Mouse (Mus musculus) midbrain, postnatal 0 days (tissue): ENCODE measurements around the gene Dhx9. TPM values are rescaled to one million over a fixed set of nuclear protein-coding genes. Genes with fewer than 3 reads are reported as not detected.

Source experiments
- ATAC-seq: fragments of 200-750 bp; cut with Nextera tagmentation; 2 replicates; pipeline ENCODE4 v1.8.0; 2017; ENCODE audit warnings: moderate number of reproducible peaks, mild to moderate bottlenecking, moderate TSS enrichment, moderate library complexity; ENCODE audit not compliant: low FRiP score
- DNase-seq: peaks from one replicate; pipeline ENCODE4 v3.0.0-alpha.2; 2015; ENCODE audit warnings: low spot score
- H3K27ac ChIP-seq: fragments of 300-500 bp; sonication (generic); 2 replicates; pipeline ENCODE4 v1.5.1; 2014; ENCODE audit warnings: low read depth, mild to moderate bottlenecking, low read length, mixed read lengths
- H3K27me3 ChIP-seq: fragments of 300-500 bp; sonication (generic); 2 replicates; pipeline ENCODE4 v1.6.1; 2014; ENCODE audit warnings: low read length, control low read depth, mixed read lengths; ENCODE audit not compliant: insufficient read depth
- H3K36me3 ChIP-seq: fragments of 300-500 bp; sonication (generic); 2 replicates; pipeline ENCODE4 v1.6.1; 2014; ENCODE audit warnings: low read length, control low read depth, mixed read lengths; ENCODE audit not compliant: insufficient read depth
- H3K4me1 ChIP-seq: fragments of 300-500 bp; sonication (generic); 2 replicates; pipeline ENCODE4 v1.6.1; 2014; ENCODE audit warnings: mild to moderate bottlenecking, control low read depth, antibody characterized with exemption, low read length, mixed read lengths; ENCODE audit not compliant: insufficient read depth
- H3K4me2 ChIP-seq: fragments of 300-500 bp; sonication (generic); 2 replicates; pipeline ENCODE4 v1.6.1; 2014; ENCODE audit warnings: low read depth, mild to moderate bottlenecking, low read length, mixed read lengths; ENCODE audit not compliant: poor library complexity, severe bottlenecking
- H3K4me3 ChIP-seq: fragments of 300-500 bp; sonication (generic); 2 replicates; pipeline ENCODE4 v1.5.1; 2014; ENCODE audit warnings: low read depth, mild to moderate bottlenecking, low read length, moderate library complexity
- H3K9ac ChIP-seq: fragments of 300-500 bp; sonication (generic); replicated peaks from 2 replicates; pipeline ENCODE4 v1.6.1; 2014; ENCODE audit warnings: mild to moderate bottlenecking, low read length, moderate library complexity, mixed read lengths; ENCODE audit not compliant: poor library complexity, severe bottlenecking
- H3K9me3 ChIP-seq: fragments of 300-500 bp; sonication (generic); 2 replicates; pipeline ENCODE4 v1.6.1; 2016; ENCODE audit warnings: low read length, control low read depth
- CTCF ChIP-seq: IDR thresholded peaks from 2 replicates; pipeline ENCODE4 v1.5.1; 2016; ENCODE audit warnings: antibody characterized with exemption, mild to moderate bottlenecking
- WGBS: fragments of 180-500 bp; shearing (Covaris S2); extraction: QIAGEN DNeasy Blood & Tissue Kit; methylation state at CpG from one replicate; pipeline ENCODE4 v1.1.7; 2014; 5-methylcytosine and 5-hydroxymethylcytosine counted together
- polyA plus RNA-seq: library from polyadenylated mRNA; unstranded; fragments of >200 nt; fragmentation: Nextera tagmentation; extraction: Ambion mirVana; gene quantifications from 2 replicates; pipeline ENCODE4 v1.2.1, GENCODE M21; 2015
- total RNA-seq: library from RNA; depleted of rRNA; stranded (reverse); fragments of >200 nt; gene quantifications from 2 replicates; pipeline ENCODE4 v1.2.3, GENCODE M21; 2014

Dhx9 gene
- total and polyA plus RNA-seq, 2 experiments from 2014 or later: 30.0 to 53.7 TPM

- no peak overlapping the region for H3K27ac ChIP-seq
- peaks cover 6% of the 10 kb centered on the region; the same call in 1 of the 2 replicates for H3K4me1 ChIP-seq
- DNase-seq: no peak
- H3K9me3 ChIP-seq: no peaks in the 10 kb centered on the region
- no peak for ATAC-seq
- H3K36me3 ChIP-seq: peaks cover 29% of the 10 kb centered on the region; the same call in 1 of the 2 replicates
- 89% methylated on average over 1 of the region's 1 CpGs for WGBS
- H3K9ac ChIP-seq: no peak overlapping the region
- H3K4me2 ChIP-seq: no peak overlapping the region
- no peaks in the 10 kb centered on the region for H3K27me3 ChIP-seq
- H3K4me3 ChIP-seq: no peak overlapping the region
- no peak for TF ChIP-seq CTCF
These were observed 6.4 kb downstream of the Dhx9 start for GRCm38 (mm10) chr1:153481025-153481412.

- H3K36me3 ChIP-seq: peaks cover 31% of the 10 kb centered on the region; the same call in 1 of the 2 replicates
These were observed 7.0 kb downstream of the Dhx9 start for GRCm38 (mm10) chr1:153480386-153481024.

GRCm38 (mm10) chr1:153479296-153479695 is 8.2 kb downstream of the Dhx9 start:
- 91% methylated on average over 1 of the region's 1 CpGs for WGBS
- H3K4me2 ChIP-seq: no peak overlapping the region
- H3K9me3 ChIP-seq: no peaks in the 10 kb centered on the region
- H3K27ac ChIP-seq: no peak overlapping the region
- DNase-seq: no peak
- H3K9ac ChIP-seq: no peak overlapping the region
- TF ChIP-seq CTCF: no peak
- no peaks in the 10 kb centered on the region for H3K4me1 ChIP-seq
- H3K27me3 ChIP-seq: no peaks in the 10 kb centered on the region
- ATAC-seq: no peak
- H3K36me3 ChIP-seq: peaks cover 40% of the 10 kb centered on the region; the same call in 1 of the 2 replicates
- H3K4me3 ChIP-seq: no peak overlapping the region

More at GRCm38 (mm10) chr1:153480386-153481024, 7.0 kb downstream of the Dhx9 start:
- Histone ChIP-seq H3K4me1 (peaks cover 5% of the 10 kb centered on the region; the same call in 1 of the 2 replicates), H3K9ac (no peak overlapping the region), H3K4me2 (no peak overlapping the region), H3K27me3 (no peaks in the 10 kb centered on the region), H3K9me3 (no peaks in the 10 kb centered on the region), H3K4me3 (no peak overlapping the region), H3K27ac (no peak overlapping the region)
- TF ChIP-seq CTCF: peak; percentile 88
- ATAC-seq: no peak
- WGBS: 39% methylated on average over 1 of the region's 1 CpGs
- peak; percentile 66 for DNase-seq

GRCm38 (mm10) chr1:153461796-153462195 is 25.7 kb downstream of the Dhx9 start:
- WGBS: 94% methylated on average over 1 of the region's 1 CpGs
- ATAC-seq (no peak), DNase-seq (no peak)
- H3K4me3 ChIP-seq: no peak overlapping the region
- no peak overlapping the region for H3K4me2 ChIP-seq
- no peak for TF ChIP-seq CTCF
- H3K36me3 ChIP-seq: peaks cover 54% of the 10 kb centered on the region
- H3K27me3 ChIP-seq: no peaks in the 10 kb centered on the region
- H3K27ac ChIP-seq: no peak overlapping the region
- no peaks in the 10 kb centered on the region for H3K9me3 ChIP-seq
- H3K9ac ChIP-seq: no peak overlapping the region
- H3K4me1 ChIP-seq: no peaks in the 10 kb centered on the region

GRCm38 (mm10) chr1:153456137-153456536 is 31.3 kb downstream of the Dhx9 start:
- H3K36me3 ChIP-seq: peaks cover 36% of the 10 kb centered on the region
- ATAC-seq (no peak), DNase-seq (no peak)
- no peaks in the 10 kb centered on the region for H3K4me1 ChIP-seq
- no peaks in the 10 kb centered on the region for H3K9me3 ChIP-seq
- no peaks in the 10 kb centered on the region for H3K27me3 ChIP-seq
- no peak overlapping the region for H3K9ac ChIP-seq
- no peak overlapping the region for H3K27ac ChIP-seq
- no peak overlapping the region for H3K4me3 ChIP-seq
- no peak overlapping the region for H3K4me2 ChIP-seq
- 90% methylated on average over 5 of the region's 5 CpGs for WGBS
- no peak for TF ChIP-seq CTCF

- ATAC-seq: no peak
- Histone ChIP-seq H3K9ac (no peak overlapping the region), H3K4me3 (no peak overlapping the region), H3K27me3 (no peaks in the 10 kb centered on the region), H3K27ac (no peak overlapping the region), H3K4me1 (no peaks in the 10 kb centered on the region), H3K36me3 (peaks cover 18% of the 10 kb centered on the region), H3K9me3 (no peaks in the 10 kb centered on the region), H3K4me2 (no peak overlapping the region)
- no peak for DNase-seq
- TF ChIP-seq CTCF: no peak
- WGBS: 84% methylated on average over 3 of the region's 3 CpGs
These were observed 34.3 kb downstream of the Dhx9 start for GRCm38 (mm10) chr1:153453146-153453642.
